Mouse (Mus musculus): Measurements from ENCODE around the gene Ms4a4c.

GRCm38 (mm10) chr19:11375273-11375672, 29.3 kb upstream of the Ms4a4c start, which contains the start of gene Ms4a4a:
- no peak for TF ChIP-seq CTCF (IDR thresholded peaks at IDR 0.05; ENCODE audit: control insufficient read depth, insufficient read depth, low read length)
- no peak for TF ChIP-seq POLR2A (IDR thresholded peaks at IDR 0.05; ENCODE audit: borderline replicate concordance, control insufficient read depth, low read depth, low read length)
